Mouse (Mus musculus) neural tube, embryonic 14.5 days (tissue): Measurements from ENCODE around the gene Maml3. TPM values are rescaled to one million over a fixed set of nuclear protein-coding genes. Genes with fewer than 3 reads are reported as not detected.

Experiments used
- ATAC-seq: fragments of 200-750 bp; cut with Nextera tagmentation; 2 replicates; pipeline ENCODE4 v1.8.0; 2017; ENCODE audit warnings: low read depth, mild to moderate bottlenecking, moderate TSS enrichment, moderate library complexity
- H3K27ac ChIP-seq: fragments of 300-500 bp; sonication (generic); 2 replicates; pipeline ENCODE4 v1.5.1; 2014; ENCODE audit warnings: low read depth, mild to moderate bottlenecking, control low read depth, low read length, moderate library complexity, mixed read lengths
- H3K27me3 ChIP-seq: fragments of 300-500 bp; sonication (generic); 2 replicates; pipeline ENCODE4 v1.6.1; 2014; ENCODE audit warnings: low read length; ENCODE audit not compliant: control insufficient read depth, insufficient read depth
- H3K36me3 ChIP-seq: fragments of 300-500 bp; sonication (generic); 2 replicates; pipeline ENCODE4 v1.6.1; 2014; ENCODE audit warnings: low read length, mixed read lengths; ENCODE audit not compliant: control insufficient read depth, insufficient read depth
- H3K4me1 ChIP-seq: fragments of 300-500 bp; sonication (generic); 2 replicates; pipeline ENCODE4 v1.6.1; 2014; ENCODE audit warnings: low read length; ENCODE audit not compliant: control insufficient read depth, insufficient read depth
- H3K4me2 ChIP-seq: fragments of 300-500 bp; sonication (generic); 2 replicates; pipeline ENCODE4 v1.6.1; 2014; ENCODE audit warnings: mild to moderate bottlenecking, low read depth, low read length, control low read depth
- H3K4me3 ChIP-seq: fragments of 300-500 bp; sonication (generic); 2 replicates; pipeline ENCODE4 v1.5.1; 2014; ENCODE audit warnings: low read depth, low read length, control low read depth, mixed read lengths
- H3K9ac ChIP-seq: fragments of 300-500 bp; sonication (generic); replicated peaks from 2 replicates; pipeline ENCODE4 v1.6.1; 2014; ENCODE audit warnings: low read depth, mild to moderate bottlenecking, control low read depth, low read length, mixed read lengths
- H3K9me3 ChIP-seq: fragments of 300-500 bp; sonication (generic); 2 replicates; pipeline ENCODE4 v1.6.1; 2016; ENCODE audit warnings: low read length; ENCODE audit not compliant: control insufficient read depth
- WGBS: fragments of 180-500 bp; shearing (Covaris S2); extraction: QIAGEN DNeasy Blood & Tissue Kit; methylation state at CpG from one replicate; pipeline ENCODE4 v1.1.7; 2014; 5-methylcytosine and 5-hydroxymethylcytosine counted together
- polyA plus RNA-seq: library from polyadenylated mRNA; unstranded; fragments of >200 nt; fragmentation: Nextera tagmentation; extraction: Ambion mirVana; gene quantifications from 2 replicates; pipeline ENCODE4 v1.2.1, GENCODE M21; 2014

The Maml3 gene
- polyA plus RNA-seq, 1 experiment from 2014 or later: 8.2 TPM

GRCm38 (mm10) chr3:51635960-51636359 is 468.9 kb downstream of the Maml3 start:
- ATAC-seq: no peak
- no peak overlapping the region for H3K9ac ChIP-seq
- WGBS: 89% methylated on average over 2 of the region's 2 CpGs
- no peaks in the 10 kb centered on the region for H3K9me3 ChIP-seq
- no peaks in the 10 kb centered on the region for H3K36me3 ChIP-seq
- H3K27ac ChIP-seq: no peak overlapping the region
- no peaks in the 10 kb centered on the region for H3K4me1 ChIP-seq
- H3K4me3 ChIP-seq: no peak overlapping the region
- no peaks in the 10 kb centered on the region for H3K27me3 ChIP-seq
- no peak overlapping the region for H3K4me2 ChIP-seq

Other genes starting within 250 kb of the Maml3 start
- gene Foxo1, start 163.3 kb upstream of the Maml3 start, polyA plus RNA-seq: 2.1 and 3.6 TPM in 2 replicates